Mouse (Mus musculus) urinary bladder, postnatal 10 days (tissue): ENCODE results near the gene Wnt5b.

ENCODE experiments used
- DNase-seq: peaks from one replicate; pipeline ENCODE4 v3.0.0; 2022; ENCODE audit warnings: low spot score

Gene Wnt5b

GRCm38 (mm10) chr6:119521931-119522391 is 22.2 kb downstream of the Wnt5b start:
- DNase-seq = no peak

GRCm38 (mm10) chr6:119521482-119521900 is 22.7 kb downstream of the Wnt5b start:
- no peak for DNase-seq

- no peak for DNase-seq
Observed at GRCm38 (mm10) chr6:119520731-119521130, 23.4 kb downstream of the Wnt5b start.

- no peak for DNase-seq
Observed at GRCm38 (mm10) chr6:119514085-119514484, 30.1 kb downstream of the Wnt5b start.

GRCm38 (mm10) chr6:119513452-119513851 is 30.7 kb downstream of the Wnt5b start:
- no peak for DNase-seq

GRCm38 (mm10) chr6:119512701-119513100 is 31.4 kb downstream of the Wnt5b start:
- no peak for DNase-seq

GRCm38 (mm10) chr6:119509437-119510037 is 34.6 kb downstream of the Wnt5b start:
- DNase-seq = no peak

- DNase-seq = no peak
Observed at GRCm38 (mm10) chr6:119508634-119509375, 35.3 kb downstream of the Wnt5b start.

- no peak for DNase-seq
Observed at GRCm38 (mm10) chr6:119508221-119508620, 35.9 kb downstream of the Wnt5b start.

- no peak for DNase-seq
Observed at GRCm38 (mm10) chr6:119505525-119506225, 38.5 kb downstream of the Wnt5b start.

GRCm38 (mm10) chr6:119504756-119505155 is 39.4 kb downstream of the Wnt5b start:
- no peak for DNase-seq

- no peak for DNase-seq
Observed at GRCm38 (mm10) chr6:119502031-119502430, 42.1 kb downstream of the Wnt5b start.

GRCm38 (mm10) chr6:119500086-119500485 is 44.1 kb downstream of the Wnt5b start:
- DNase-seq = no peak

GRCm38 (mm10) chr6:119499271-119499670 is 44.9 kb downstream of the Wnt5b start:
- no peak for DNase-seq

GRCm38 (mm10) chr6:119492630-119493014 is 51.5 kb downstream of the Wnt5b start:
- no peak for DNase-seq

GRCm38 (mm10) chr6:119491997-119492629 is 52.0 kb downstream of the Wnt5b start:
- no peak for DNase-seq

- no peak for DNase-seq
Observed at GRCm38 (mm10) chr6:119491006-119491405, 53.1 kb downstream of the Wnt5b start.

- no peak for DNase-seq
Observed at GRCm38 (mm10) chr6:119490549-119490948, 53.6 kb downstream of the Wnt5b start.

- no peak for DNase-seq
Observed at GRCm38 (mm10) chr6:119489765-119490164, 54.4 kb downstream of the Wnt5b start.

- no peak for DNase-seq
Observed at GRCm38 (mm10) chr6:119487619-119488018, 56.5 kb downstream of the Wnt5b start.

- DNase-seq = no peak
Observed at GRCm38 (mm10) chr6:119487085-119487458, 57.1 kb downstream of the Wnt5b start.

GRCm38 (mm10) chr6:119486381-119487084 is 57.6 kb downstream of the Wnt5b start:
- no peak for DNase-seq
